Mouse (Mus musculus) CD4-positive, CD25-positive, alpha-beta regulatory T cell (primary cell): ENCODE data around the gene Clec11a. TPM values are rescaled to one million over a fixed set of nuclear protein-coding genes. Genes with fewer than 3 reads are reported as not detected.

Experiments used
- polyA plus RNA-seq: library from polyadenylated mRNA; unstranded; fragments of 100-300 nt; shearing (Covaris generic); gene quantifications from one replicate; pipeline ENCODE4 v1.2.1, GENCODE M21; 2017

Clec11a gene
- polyA plus RNA-seq: 0.31 TPM

GRCm38 (mm10) chr7:44306516-44307240 lies at the start of gene Clec11a:
Gene Clec11a, minus strand, starts transcription at chr7:44306902.

GRCm38 (mm10) chr7:44309475-44310284 lies 3.0 kb upstream of the Clec11a start, which contains the start of gene Shank1:
Gene Shank1, plus strand, starts transcription at chr7:44310253.

GRCm38 (mm10) chr7:44261147-44261546 lies 45.6 kb downstream of the Clec11a start, which contains the start of gene Gm15517:
Gene Gm15517, plus strand, starts transcription at chr7:44261447.

GRCm38 (mm10) chr7:44257278-44257677 lies 49.4 kb downstream of the Clec11a start, which contains the start of gene Acp4:
Gene Acp4, minus strand, starts transcription at chr7:44257378.

Other genes starting within 250 kb of the Clec11a start
- gene Klk1b21, start 204.6 kb downstream of the Clec11a start, polyA plus RNA-seq: not detected
- not detected for gene Klk1b22, start 194.2 kb downstream of the Clec11a start, polyA plus RNA-seq
- gene Klk1b16, start 170.1 kb downstream of the Clec11a start, polyA plus RNA-seq: not detected
- gene Klk1b24, start 118.7 kb downstream of the Clec11a start, polyA plus RNA-seq: not detected
- gene Klk1b3, start 108.7 kb downstream of the Clec11a start, polyA plus RNA-seq: not detected
- not detected for gene Klk1b4, start 99.5 kb downstream of the Clec11a start, polyA plus RNA-seq
- not detected for gene Klk1b5, start 91.0 kb downstream of the Clec11a start, polyA plus RNA-seq
- gene Klk1, start 81.5 kb downstream of the Clec11a start, polyA plus RNA-seq: not detected
- not detected for gene Gm36864, start 70.7 kb downstream of the Clec11a start, polyA plus RNA-seq
- 2.1 TPM for gene 1700028J19Rik, start 60.2 kb downstream of the Clec11a start, polyA plus RNA-seq
- 189 TPM for gene 2410002F23Rik, start 60.2 kb downstream of the Clec11a start, polyA plus RNA-seq
- 0.28 TPM for gene Acp4, start 49.5 kb downstream of the Clec11a start, polyA plus RNA-seq
- gene Gm15517, start 45.5 kb downstream of the Clec11a start, polyA plus RNA-seq: not detected
- gene Shank1, start 3.4 kb upstream of the Clec11a start, polyA plus RNA-seq: 0.16 TPM
- gene Syt3, start 77.2 kb upstream of the Clec11a start, polyA plus RNA-seq: 0.28 TPM
- gene 1700008O03Rik, start 78.9 kb upstream of the Clec11a start, polyA plus RNA-seq: 0.71 TPM
- not detected for gene Lrrc4b, start 122.1 kb upstream of the Clec11a start, polyA plus RNA-seq
- gene Aspdh, start 158.5 kb upstream of the Clec11a start, polyA plus RNA-seq: 0.28 TPM
- gene Josd2, start 161.1 kb upstream of the Clec11a start, polyA plus RNA-seq: 111 TPM
- 188 TPM for gene Emc10, start 189.6 kb upstream of the Clec11a start, polyA plus RNA-seq
- gene Fam71e1, start 189.7 kb upstream of the Clec11a start, polyA plus RNA-seq: 3.4 TPM
- gene Mybpc2, start 217.8 kb upstream of the Clec11a start, polyA plus RNA-seq: not detected
- gene Spib, start 225.2 kb upstream of the Clec11a start, polyA plus RNA-seq: 0.87 TPM
- 58.9 TPM for gene Pold1, start 241.9 kb upstream of the Clec11a start, polyA plus RNA-seq
- 143 TPM for gene Nr1h2, start 247.0 kb upstream of the Clec11a start, polyA plus RNA-seq